Mouse (Mus musculus) intestine, embryonic 16.5 days (tissue): ENCODE results near the gene Olfr1385. TPM values are rescaled to one million over a fixed set of nuclear protein-coding genes. Genes with fewer than 3 reads are reported as not detected.

ENCODE experiments used
- polyA plus RNA-seq: library from polyadenylated mRNA; unstranded; fragments of >200 nt; fragmentation: Nextera tagmentation; extraction: Ambion mirVana; gene quantifications from 2 replicates; pipeline ENCODE4 v1.2.1, GENCODE M21; 2015

The Olfr1385 gene
- polyA plus RNA-seq, 1 experiment from 2014 or later = not detected

Other genes with a start within 250 kb of the Olfr1385 start
- 62.4 and 65.8 TPM in 2 replicates for gene Mgat1, start 244.9 kb upstream of the Olfr1385 start, polyA plus RNA-seq
- 0.13 TPM in 1 of 2 replicates, not detected in the other for gene Olfr1393, start 210.8 kb upstream of the Olfr1385 start, polyA plus RNA-seq
- gene Olfr1392, start 203.8 kb upstream of the Olfr1385 start, polyA plus RNA-seq = not detected in 2 replicates
- not detected in 2 replicates for gene Olfr10, start 184.3 kb upstream of the Olfr1385 start, polyA plus RNA-seq
- not detected in 2 replicates for gene Olfr1391, start 166.3 kb upstream of the Olfr1385 start, polyA plus RNA-seq
- not detected in 2 replicates for gene Olfr1390, start 153.9 kb upstream of the Olfr1385 start, polyA plus RNA-seq
- not detected in 2 replicates for gene Olfr1389, start 66.0 kb upstream of the Olfr1385 start, polyA plus RNA-seq
- 0.05 and 0.10 TPM in 2 replicates for gene Olfr1388, start 52.4 kb upstream of the Olfr1385 start, polyA plus RNA-seq
- gene Olfr1387, start 33.7 kb upstream of the Olfr1385 start, polyA plus RNA-seq = not detected in 2 replicates
- not detected in 2 replicates for gene Olfr1386, start 24.0 kb upstream of the Olfr1385 start, polyA plus RNA-seq
- not detected in 2 replicates for gene Olfr1384, start 17.7 kb downstream of the Olfr1385 start, polyA plus RNA-seq
- not detected in 2 replicates for gene Olfr1383, start 30.6 kb downstream of the Olfr1385 start, polyA plus RNA-seq
- gene Olfr1382, start 39.2 kb downstream of the Olfr1385 start, polyA plus RNA-seq = not detected in 2 replicates
- gene Olfr1381, start 54.4 kb downstream of the Olfr1385 start, polyA plus RNA-seq = not detected in 2 replicates
- not detected in 2 replicates for gene Olfr1380, start 67.8 kb downstream of the Olfr1385 start, polyA plus RNA-seq
- 4.0 and 4.3 TPM in 2 replicates for gene Flt4, start 120.2 kb downstream of the Olfr1385 start, polyA plus RNA-seq
- gene Scgb3a1, start 174.5 kb downstream of the Olfr1385 start, polyA plus RNA-seq = not detected in 2 replicates
- gene Cnot6, start 223.7 kb downstream of the Olfr1385 start, polyA plus RNA-seq = 26.9 and 31.5 TPM in 2 replicates